Mouse (Mus musculus) lung, postnatal 36 days (tissue): ENCODE data around the gene Fam171a2.

Experiments
- DNase-seq: peaks from one replicate; pipeline ENCODE4 v3.0.0; 2022; ENCODE audit warnings: mixed read lengths

Fam171a2 gene

DNA sequence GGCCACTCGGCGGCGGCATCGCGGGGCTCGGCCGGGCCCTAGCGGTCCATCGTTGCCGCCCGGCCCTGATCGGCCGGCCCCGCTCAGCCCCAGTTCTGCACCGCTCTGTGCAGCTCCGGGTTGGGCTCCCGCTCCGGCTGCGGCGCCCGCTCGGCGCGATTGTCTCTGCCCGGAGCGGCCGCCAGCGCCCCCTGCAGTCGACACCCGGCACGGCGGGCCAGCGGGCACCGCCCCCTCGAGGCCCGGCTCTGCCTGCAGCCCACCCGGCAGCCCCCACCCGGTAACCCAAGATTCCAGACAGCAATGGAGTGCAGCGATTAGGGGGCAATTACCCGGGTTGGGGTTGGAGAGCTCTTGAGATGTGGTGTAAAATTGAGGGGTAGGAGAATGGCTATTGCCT, at the start of gene Fam171a2:
Gene Fam171a2 (minus strand): TSS at position 186 of the 400 bp plus-strand sequence.
- peak; percentile 78 for DNase-seq

DNA sequence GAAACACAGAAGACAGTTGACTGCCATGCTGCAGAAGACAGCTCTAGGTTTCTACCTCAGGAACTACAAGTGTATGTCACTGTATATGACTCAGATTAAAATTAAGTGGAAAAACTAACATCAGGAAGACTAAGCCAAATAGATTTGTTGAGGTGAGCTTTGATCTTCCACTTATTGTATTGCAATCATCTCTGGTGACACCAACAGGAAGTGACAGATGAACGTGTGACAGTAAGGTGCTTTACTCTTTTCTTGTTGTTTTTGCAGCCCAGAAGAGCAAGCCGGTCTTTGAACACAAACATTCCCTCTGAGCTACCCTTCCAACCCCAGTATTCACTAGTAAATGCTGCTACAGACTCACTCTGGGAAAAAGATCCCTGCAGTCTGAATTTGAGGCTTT, 49.2 kb upstream of the Fam171a2 start:
- DNase-seq, result no peak

DNA sequence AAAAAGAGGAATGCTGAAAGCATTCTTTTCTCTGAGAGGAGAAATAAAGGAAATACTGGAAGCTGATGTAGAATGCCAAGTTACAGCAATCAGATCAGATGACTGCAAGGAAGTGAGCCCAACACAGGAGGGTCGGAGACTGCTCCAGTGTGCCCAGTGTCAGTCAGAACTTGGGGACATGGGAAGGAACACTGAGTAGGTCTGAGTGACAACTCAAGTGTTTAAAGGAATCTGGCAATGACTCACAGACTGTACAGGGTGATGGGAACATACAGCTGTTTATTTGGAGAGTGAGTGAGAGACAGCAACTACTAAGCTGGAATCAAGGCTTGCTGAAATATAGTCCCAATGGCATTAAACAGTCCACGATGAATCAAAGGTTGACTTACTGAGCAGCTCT, 48.7 kb upstream of the Fam171a2 start:
- peak; percentile 28 for DNase-seq

DNA sequence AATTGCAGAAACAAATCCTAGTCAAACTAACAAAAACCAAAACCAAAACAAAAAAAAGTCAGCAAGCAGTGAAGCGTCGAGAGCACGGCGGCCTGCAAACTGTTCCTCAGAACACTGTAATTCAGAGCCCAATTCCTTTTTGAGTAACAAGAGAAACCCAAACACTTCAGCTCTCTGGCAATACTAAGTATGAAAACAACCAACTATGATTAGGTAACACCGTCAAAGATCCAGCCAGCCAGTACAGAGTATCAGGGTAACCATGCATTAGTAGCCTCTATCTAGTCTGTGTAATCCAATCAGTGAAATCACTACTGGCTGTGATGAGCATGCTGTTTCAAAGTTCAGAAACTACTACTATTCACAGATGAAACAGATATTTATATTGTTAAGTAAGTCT, 48.3 kb upstream of the Fam171a2 start:
- peak; percentile 49 for DNase-seq

DNA sequence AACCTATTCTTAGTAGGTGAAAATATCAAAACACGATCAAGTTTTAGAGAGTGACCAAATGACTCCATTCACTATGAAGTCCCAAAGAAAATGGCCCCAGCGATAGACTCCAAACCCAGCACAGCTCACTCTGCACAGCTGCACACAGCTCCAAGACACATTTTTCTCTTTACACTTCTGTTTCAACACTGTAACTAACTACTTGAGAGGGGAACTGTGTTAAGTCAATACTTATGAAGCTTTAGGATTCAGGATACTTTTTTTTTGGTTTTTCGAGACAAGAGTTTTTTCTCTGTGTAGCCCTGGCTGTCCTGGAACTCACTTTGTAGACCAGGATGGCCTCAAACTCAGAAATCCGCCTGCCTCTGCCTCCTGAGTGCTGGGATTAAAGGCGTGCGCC, 47.6 kb upstream of the Fam171a2 start:
- DNase-seq, result no peak

DNA sequence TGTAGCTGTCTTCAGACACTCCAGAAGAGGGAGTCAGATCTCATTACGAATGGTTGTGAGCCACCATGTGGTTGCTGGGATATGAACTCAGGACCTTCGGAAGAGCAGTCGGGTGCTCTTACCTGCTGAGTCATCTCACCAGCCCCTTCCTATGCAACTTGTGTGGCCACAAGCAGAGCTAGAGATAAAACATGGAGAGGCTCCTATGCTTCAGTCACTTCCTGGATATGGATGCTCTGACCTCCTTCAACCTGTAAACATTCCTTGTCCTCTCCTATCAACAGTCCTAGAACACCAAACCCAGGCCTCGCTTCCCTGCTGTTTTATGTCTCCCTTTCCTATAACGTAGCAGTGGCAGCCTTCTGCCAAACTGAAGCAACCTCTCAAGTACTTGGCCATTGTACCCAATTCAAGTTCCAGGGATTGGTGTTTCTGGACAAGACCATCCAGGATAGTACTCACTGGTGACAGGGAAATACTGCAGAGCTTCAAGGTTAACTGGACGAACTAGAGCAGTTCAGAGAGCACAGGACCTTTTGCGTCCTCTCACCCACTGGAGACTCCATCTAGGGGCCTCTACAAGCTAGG, 46.7 kb upstream of the Fam171a2 start:
- no peak for DNase-seq

DNA sequence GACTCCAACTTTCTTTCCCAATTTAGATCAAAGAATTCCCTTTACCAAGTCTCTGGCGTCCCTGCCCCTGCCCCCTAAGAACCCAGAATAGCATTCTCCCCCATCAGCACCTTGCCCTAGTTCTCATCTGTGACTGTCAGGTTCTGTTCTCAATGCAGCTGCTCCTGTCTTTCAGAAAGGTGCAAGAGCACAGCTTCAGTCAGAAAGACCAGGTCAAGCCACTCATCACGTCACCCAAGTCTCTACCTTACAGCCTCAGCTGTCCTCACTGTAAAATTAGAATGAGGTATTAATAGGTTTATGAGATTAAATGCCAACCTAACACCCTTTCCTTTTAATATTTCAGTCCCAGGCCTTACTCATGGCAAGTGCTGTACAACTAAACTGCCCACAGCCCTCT, 45.8 kb upstream of the Fam171a2 start:
- DNase-seq, result no peak

DNA sequence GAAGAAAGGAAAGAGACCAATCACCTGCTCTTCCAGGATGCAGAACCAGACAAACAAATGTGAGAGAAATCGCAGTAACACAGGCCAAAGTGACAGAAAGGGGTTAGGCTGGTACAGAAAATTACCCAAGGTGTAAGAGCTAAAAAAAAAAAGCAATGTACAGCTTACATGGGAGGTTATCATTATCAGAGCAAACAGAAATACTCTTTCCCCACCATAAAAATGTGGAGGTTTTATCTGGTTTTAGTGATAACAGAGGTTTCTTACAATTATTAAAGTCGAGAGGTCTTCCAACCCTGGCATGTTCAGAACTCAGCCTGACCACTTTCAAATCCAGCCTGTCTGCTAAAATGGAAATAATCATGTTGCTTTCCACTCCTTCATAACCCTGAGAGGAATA, 40.4 kb upstream of the Fam171a2 start:
- DNase-seq, result no peak

DNA sequence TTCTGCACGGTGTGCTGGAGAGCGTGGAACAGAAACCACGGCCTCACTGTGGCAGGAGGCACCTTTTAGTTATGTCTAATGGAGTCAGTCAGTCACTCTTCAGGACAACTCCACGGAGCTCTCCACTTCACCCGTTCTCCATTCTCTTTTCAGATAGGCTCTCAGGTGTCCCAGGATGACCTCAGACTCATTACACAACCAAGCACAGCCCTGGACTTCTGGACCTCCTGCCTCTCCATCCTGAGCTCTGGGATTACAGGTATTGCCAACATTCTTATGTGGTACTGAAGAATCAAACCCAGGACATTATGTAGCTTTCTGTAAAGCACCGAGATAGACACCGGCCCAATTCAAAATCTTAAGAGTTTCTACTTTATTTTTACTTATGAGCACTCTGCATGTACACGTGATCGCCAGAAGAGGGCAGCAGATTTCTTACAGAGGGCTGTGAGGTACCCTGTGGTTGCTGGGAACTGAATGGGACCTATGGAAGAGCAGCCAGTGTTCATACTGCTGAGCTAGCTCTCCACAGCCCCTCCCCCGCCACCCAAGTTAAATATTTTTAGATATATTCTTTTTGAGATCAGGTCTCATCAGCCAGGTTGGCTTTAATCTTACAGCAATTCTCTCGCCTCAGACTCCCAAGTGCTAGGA, 39.4 kb upstream of the Fam171a2 start:
- peak; percentile 72 for DNase-seq

DNA sequence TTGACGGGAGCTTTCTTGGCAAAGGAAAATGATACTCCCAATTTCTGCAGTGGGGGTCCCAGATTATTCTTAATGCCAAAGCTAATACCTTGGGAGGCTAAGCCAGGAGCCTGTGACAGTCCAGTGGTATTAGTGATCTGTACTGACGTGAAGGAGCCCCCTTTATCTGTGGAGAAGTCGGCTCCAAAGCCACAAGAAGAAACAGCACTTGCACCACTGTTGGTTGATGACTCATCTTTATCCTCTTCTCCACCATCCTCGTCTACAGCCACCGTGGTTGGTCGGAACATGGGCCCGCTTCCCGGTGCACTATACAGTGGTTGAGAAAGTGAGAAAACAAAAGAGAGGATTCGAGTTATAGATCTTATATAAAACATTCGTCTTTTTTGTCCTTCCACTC, 34.3 kb upstream of the Fam171a2 start:
- DNase-seq, result no peak

DNA sequence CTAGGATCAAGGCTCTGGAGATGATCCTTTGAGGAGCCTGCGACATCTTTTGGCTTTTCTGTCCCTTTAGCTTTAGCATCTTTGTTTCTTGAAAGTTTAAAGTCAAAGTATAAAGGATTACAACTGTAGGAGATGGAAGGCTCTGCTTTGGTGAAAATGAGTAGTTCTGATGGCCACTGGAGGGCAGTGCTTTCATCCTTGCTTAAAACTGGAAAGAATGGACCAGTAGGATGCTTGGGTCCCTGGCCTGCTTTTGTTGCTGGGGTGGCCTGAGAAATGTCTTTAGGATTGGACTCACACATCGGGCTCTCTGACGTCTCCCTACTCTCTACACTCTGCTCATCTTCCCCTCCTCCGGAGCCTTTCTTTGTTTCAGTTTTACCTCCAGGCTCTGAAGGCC, 33.4 kb upstream of the Fam171a2 start:
- no peak for DNase-seq

DNA sequence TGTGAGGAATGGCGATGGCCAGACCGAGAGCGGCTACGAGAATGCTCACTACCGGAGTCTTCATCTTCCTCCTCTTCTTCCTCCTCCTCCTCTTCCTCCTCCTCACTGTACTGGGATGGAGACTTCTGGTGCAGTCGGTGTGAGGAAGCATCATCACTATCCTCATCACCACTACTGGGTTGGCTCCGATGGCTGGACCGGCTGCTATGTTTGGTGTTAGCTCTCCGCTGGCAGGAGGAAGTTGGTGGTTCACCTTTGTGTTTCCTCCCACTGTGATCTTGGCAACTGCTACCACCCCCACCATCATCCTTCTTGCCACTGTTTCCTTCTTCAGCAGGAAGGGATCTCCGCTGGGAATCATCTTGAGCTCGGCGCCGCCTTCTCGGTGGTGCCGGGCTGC, 32.6 kb upstream of the Fam171a2 start:
- DNase-seq, result no peak

DNA sequence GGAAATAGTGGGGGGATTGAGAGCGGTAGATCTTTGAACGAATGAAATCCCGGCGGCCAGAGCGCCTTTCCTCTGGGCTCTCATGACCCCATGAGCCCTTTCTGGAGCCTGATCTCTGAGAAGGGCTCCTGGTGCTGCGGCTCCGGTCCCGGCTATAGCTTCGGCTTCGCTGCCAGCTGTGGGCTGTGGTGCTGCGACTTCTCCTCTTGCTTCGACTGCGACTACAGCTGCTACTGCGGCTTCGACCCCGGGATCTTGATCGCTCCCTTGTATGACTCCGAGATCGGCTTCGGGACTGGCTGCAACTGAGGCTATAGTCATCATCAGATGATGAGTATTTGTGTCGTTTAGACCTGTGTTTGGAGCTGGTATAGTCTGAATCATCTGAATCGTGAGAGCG, 32.1 kb upstream of the Fam171a2 start:
- no peak for DNase-seq

DNA sequence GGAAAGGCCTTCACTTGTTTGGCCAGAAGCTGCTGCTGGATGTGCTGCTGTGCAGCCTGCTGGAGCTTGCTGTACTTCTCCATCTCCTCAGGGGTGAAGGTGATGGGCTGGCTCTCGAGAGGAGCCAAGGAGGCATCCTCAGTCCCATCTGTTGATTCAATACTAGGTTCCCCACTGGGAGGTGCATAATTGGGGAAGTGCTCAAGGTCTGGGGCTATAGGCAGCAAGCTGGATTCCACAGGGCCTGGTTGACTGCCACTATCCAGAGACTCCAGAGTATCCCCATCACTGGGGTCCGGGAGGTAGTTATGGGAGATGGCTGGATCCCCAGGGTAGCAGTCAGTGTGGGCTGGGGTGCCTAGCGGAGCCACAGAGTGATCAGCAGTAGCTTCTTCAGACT, 31.2 kb upstream of the Fam171a2 start:
- DNase-seq, result no peak

DNA sequence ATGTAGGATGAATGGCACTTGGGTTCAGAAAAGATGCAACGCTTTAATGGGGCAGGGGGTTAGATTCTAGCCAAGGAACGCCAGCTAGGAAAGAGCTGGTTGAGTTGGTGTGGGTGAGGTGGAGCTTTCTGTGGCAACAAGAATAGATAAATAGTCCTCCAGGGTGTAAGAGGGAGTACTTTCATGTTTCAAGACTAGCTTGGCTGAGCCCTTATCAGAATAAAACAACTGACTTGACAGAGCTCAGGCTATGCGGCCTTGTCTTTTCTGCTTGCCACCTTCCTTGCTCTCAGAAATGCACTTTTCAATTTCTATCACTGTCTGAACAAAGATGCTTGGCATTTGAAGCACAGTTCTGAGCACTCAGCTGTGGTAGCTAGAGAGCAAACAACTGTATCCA, 27.5 kb upstream of the Fam171a2 start:
- no peak for DNase-seq

DNA sequence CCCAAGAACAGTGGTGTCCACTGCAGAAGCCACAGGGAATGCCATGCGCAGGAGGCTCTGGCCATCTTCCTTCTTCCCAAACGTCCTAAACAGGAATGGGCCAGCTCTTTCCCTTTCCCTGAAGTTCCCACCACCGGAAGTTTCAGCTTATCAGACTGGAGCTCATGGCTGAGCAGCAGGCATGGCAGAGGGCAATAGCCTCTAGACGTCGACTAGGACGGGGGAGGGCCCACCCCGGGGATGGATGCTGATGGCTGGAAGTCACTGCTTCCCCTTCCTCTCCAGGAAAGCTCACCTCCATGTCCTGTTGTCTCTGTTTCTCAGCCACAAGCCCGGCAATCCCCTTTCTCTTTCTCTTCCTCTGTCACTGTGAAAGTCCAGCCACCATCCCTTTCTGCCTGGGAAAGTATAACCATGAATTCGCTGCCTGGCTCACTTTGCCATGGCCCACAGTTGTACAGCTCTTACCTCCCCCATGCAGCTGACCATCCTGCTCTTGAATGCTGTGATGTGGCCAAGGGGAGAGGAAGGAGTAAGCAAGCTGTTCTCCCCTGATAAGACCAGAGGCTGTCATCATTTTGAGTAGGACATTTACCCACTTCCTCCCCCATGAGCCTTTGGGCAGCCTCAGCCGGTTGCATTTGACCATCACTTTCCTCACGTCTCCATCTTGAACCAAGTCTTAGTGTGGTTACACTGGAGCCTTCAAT, 22.3 kb upstream of the Fam171a2 start, which contains the start of gene Itga2b:
Gene Itga2b (minus strand): TSS at position 475 of the 710 bp plus-strand sequence.
- no peak for DNase-seq

DNA sequence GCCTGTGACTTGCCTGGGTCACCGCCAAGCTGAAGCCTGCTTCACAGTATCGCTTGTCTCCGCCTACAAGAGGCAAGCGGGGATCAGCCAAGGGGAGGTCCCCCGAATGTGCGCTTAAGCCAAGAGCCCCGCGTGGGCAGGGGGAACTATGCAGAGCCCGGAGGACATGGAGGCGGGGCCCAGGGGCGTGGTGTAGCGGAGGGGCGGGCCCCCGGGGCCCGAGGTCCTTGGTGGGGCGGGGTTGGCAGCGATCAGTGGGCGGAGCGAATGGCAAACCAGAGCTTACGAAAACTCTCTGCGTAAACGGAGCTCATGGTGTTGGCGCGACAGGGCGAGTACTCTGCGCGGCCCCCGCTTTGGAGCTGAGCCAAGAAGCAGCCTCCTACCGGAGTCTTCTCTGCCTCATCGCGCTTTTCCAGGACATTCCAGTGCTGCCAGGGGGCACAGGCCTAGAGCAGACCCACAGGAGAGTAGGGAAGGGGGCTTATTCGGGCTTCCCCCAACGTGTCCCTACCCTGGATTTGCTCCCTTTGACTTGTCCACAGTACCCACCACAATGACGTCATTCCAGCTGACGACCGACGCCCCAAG, 19.7 kb upstream of the Fam171a2 start:
- peak; percentile 98 for DNase-seq

DNA sequence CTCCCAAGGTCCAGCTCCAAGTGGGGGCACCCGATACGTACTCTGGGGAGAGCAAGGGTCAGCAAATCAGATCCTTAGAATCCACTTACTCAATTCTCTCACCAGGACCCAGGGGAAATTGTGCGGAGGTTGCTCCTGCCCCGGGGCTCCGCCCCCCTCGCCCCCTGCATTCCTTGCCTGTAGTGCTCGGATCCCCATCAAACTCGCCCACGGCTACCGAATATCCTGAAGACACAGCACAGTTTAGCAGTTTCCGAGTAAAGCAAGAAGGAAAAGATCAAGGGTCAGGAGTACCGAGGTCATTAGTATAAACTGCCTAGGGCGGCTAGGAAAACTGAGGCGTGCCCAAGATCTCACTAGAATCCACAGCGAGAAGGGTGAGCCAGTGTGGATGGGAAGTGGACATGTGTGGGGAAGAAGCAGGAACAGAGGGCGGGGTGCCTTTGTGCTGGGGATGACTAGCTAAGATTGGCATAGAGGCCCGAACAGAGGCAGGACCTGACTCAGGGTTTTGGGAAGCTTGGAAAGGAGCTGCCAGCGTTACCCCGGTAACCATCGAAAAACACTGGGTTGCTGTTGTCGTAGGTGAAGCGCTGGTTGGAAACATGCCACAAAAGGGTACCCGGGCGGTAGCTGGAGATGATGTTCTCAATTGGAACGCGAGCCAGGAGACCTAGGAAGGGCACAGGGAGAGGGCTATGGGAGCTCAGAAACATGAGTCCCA, 18.4 kb upstream of the Fam171a2 start:
- peak; percentile 77 for DNase-seq

DNA sequence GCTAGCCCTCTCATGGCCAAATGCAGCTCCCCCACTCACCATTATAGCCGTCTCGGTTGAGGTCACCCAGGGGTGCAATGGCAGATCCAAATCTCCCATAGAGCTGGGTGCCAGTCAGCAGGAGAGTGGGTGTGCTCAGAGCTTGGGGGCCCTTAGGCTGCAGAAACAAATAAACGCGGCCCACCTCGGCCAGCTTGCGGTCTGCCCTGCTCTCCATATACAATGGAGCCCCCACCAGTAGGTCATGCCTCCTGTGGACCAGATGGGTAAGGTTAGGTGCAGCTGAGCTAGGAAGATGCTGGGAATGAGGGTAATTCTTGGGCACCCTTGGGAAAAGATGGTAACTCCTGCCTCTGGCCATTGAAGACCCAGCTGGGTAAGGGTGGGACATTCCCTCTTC, 17.4 kb upstream of the Fam171a2 start:
- no peak for DNase-seq

DNA sequence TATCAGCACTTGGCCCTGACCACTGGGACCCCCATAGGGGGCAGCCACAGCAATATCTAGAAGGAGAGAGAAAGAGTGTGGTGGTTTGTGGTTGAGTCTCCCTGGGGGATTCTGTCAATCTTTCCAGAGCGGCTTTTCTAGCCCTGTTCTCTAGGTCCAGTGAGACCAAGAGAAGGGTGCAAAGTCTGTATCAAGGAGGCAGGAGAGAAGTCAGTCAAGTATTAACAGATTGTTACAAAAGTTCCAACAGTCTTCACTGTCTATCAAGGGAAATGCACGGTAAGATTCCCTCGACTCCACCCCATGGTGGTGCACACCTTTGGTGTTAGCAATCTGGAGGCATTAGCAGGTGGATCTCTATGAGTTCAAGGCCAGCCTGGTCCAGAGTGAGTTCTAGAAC, 14.3 kb upstream of the Fam171a2 start:
- DNase-seq, result no peak

DNA sequence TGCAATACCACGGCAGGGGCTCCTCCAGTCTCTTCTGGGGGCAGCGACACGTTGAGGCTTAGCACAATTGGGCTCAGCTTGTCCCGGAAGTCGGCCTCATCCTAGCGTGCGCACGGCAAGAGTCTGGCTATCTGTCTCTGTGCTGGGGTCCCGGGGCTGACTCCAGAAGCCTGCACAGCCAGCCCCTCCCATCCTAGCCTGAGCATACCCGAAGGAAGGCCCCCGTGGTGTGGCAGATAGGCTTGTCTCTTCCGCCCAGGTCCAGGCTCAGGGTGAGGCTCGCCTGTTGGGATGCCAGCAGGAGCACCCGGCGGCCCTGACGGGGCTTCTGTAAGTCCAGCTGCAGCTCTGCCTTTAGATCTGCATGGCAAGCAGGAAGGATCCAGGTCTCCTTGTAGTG, 13.1 kb upstream of the Fam171a2 start:
- DNase-seq, result no peak

DNA sequence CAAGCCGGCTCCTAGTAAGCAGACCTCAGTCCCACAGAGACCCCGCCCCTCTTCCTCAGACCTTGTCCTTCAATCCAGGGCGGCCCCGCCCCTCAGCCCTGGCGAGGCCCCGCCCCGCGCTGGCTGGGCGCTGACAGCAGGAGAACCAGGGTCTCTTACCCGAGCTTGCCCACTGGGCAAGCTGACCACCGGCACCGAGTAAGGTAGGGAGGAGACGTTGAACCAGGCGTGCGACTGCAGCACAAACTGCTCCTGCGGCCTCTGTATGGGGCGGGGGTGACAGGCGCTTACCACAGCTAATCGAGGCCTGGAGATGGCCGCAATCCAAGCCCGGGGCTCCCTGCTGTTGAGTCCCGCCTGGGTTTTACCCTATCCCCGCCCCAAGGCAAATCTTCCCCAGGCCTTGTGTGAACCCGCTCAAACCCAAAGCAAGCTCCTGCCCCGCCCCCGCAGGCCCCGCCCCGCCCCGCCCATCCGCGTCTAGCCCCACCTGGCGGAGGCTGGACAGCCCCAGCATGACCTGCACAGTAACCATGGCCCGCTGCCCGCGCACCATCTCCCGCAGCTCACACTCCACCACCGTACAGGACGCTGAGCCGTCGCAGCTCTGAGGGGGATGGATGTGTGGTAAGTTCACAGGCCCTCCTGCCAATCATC, 8.4 kb upstream of the Fam171a2 start:
- DNase-seq, result peak; percentile 83

DNA sequence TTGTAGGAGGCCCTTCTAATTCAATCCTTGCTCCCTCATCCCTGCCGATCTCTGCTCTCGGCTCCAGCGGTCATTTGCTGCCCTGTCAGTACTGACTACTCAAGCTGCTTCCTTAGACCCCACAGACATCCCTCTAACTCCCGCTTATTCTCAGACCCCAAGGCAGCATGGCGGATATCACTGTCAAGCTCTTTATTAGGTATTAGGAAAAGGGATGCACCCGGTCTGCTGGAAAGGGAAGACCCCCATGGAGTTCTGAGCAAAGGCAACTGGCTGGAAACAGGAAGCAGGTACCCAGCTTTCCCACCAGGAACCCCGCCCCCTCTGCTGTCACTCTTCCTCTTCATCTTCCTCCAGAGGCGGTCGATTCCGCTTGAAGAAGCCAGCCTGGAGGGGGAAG, 5.6 kb upstream of the Fam171a2 start:
- DNase-seq, result no peak
